Mouse (Mus musculus): ENCODE measurements around the gene St7l. TPM values are rescaled to one million over a fixed set of nuclear protein-coding genes. Genes with fewer than 3 reads are reported as not detected.
A peak's percentile ranks its signal among the peaks of the same experiment; 100 is the strongest.
"Not testable (repeated sequence)": the region's sequence is repeated elsewhere in the genome, so short reads cannot be mapped to it uniquely, and the experiment has no call there.

The St7l gene
- total RNA-seq (2021): 10 to 100 TPM; 14.0 to 17.3 TPM
- long read RNA-seq, experiment 1, full-length matches to known transcripts: 11 of 19 reads
- long read RNA-seq, experiment 1, partial matches to known transcripts: 6 of 19 reads
- long read RNA-seq, experiment 1, other reads (novel, unspliced or antisense): 2 of 19 reads
- long read RNA-seq, experiment 2, full-length matches to known transcripts: 8 of 24 reads
- long read RNA-seq, experiment 2, partial matches to known transcripts: 11 of 24 reads
- long read RNA-seq, experiment 2, other reads (novel, unspliced or antisense): 5 of 24 reads

GRCm38 (mm10) chr3:104863786-104864650 lies at the start of gene St7l, which contains the start of gene Capza1:
Gene St7l (plus strand): TSS chr3:104864005.
Gene Capza1 (minus strand): TSS chr3:104864505.
- intact Hi-C loops (cut with DNase I; ENCODE audit: low total_unique reads): loop anchor here (5.0 kb wide), 1 partner anchor 72 kb away; no protein-coding TSS in a partner anchor
- DNase-seq: peak; percentile 93

DNA sequence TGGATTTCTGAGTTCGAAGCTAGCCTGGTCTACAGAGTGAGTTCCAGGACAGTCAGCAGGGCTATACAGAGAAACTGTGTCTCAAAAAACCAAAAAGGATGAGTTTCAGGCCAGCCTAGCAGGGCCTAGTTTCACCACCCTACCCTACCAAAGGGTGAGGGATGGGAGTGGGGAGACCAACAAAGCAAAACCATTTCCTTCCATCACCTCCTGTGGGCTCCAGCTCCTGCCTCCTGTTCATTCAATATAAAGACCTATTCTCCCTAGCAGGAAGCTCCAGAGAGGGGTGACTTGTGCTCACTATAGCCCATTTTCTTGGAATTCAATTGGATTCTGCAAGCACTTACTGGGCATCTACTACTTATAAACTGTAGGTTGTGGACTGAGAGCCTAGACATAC lies 49.1 kb upstream of the St7l start:
- DNase-seq: no peak
- intact Hi-C loops (cut with DNase I; ENCODE audit: low total_unique reads): no loop called here

- intact Hi-C loops (cut with DNase I; ENCODE audit: low total_unique reads): no loop called here
- DNase-seq: no peak
Measured at GRCm38 (mm10) chr3:104815346-104815745, 48.5 kb upstream of the St7l start.

GRCm38 (mm10) chr3:104816130-104816529 lies 47.7 kb upstream of the St7l start:
- intact Hi-C loops (cut with DNase I; ENCODE audit: low total_unique reads): no loop called here
- DNase-seq: no peak

GRCm38 (mm10) chr3:104817481-104817990 lies 46.3 kb upstream of the St7l start:
- intact Hi-C loops (cut with DNase I; ENCODE audit: low total_unique reads): no loop called here
- DNase-seq: peak; percentile 60

DNA sequence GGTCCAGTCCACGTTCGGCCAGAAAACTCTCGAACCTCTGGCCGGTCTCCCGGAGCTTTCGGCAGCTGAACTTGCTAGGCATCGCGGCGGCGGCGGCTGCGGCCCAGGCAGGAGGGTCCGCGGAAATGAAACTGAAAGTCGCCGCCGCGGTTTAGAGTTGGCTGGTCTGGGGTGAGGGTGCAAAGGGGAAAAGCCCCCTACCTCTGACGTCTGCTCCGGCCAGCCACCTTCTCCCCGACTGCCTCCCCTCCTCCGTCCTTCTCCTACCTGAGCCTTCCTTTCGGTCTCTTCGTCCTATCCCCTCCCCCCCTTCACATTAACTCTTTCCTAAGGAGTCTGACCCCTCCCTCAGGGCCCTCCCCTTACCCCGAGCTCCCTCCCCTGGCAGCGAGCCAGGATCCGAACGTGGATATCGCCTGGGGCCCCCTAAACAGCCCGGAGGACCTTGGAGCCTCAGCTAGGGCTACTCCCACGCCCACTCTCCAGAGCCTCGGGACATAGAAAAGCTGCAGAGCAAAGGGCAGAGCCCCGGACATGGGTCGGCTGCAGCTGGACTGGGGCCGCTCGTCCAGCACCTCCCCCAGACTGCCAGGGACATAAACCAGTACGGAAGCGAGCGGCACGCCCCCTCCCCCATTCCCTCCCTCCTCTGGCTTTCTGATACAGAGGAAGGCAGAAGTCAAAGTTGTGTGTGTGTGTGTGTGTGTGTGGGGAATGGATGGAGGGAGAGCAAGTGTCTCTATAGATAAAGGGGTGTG lies 45.6 kb upstream of the St7l start, which contains the start of gene Mov10:
Gene Mov10, minus strand, starts transcription at position 573 of the 758 bp plus-strand sequence.
- DNase-seq: peak; percentile 71
- intact Hi-C loops (cut with DNase I; ENCODE audit: low total_unique reads): no loop called here

- DNase-seq: no peak
- intact Hi-C loops (cut with DNase I; ENCODE audit: low total_unique reads): no loop called here
Measured at GRCm38 (mm10) chr3:104818749-104819134, 45.1 kb upstream of the St7l start.

GRCm38 (mm10) chr3:104820426-104820825 lies 43.4 kb upstream of the St7l start:
- intact Hi-C loops (cut with DNase I; ENCODE audit: low total_unique reads): no loop called here
- DNase-seq: no peak

GRCm38 (mm10) chr3:104822413-104822812 lies 41.4 kb upstream of the St7l start:
- intact Hi-C loops (cut with DNase I; ENCODE audit: low total_unique reads): no loop called here
- no peak for DNase-seq

DNA sequence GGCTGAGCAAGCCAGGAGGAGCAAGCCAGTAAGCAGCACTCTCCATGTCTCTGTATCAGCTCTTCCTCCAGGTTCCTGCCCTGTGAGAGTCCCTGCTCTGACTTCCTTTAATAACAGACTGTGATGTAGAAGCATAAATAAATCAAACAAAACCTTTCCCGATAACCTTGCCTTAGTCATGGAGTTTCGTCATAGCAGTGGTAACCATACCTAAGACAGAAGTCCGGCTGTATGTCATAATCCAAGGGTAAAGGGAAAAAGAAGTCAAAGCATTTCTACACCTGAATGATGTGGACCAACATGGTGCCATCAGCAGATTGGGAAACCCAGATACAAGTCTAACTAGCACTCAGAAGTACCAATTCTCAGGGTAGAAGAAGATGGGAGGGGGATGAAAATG lies 28.0 kb upstream of the St7l start:
- no peak for DNase-seq
- intact Hi-C loops (cut with DNase I; ENCODE audit: low total_unique reads): no loop called here

DNA sequence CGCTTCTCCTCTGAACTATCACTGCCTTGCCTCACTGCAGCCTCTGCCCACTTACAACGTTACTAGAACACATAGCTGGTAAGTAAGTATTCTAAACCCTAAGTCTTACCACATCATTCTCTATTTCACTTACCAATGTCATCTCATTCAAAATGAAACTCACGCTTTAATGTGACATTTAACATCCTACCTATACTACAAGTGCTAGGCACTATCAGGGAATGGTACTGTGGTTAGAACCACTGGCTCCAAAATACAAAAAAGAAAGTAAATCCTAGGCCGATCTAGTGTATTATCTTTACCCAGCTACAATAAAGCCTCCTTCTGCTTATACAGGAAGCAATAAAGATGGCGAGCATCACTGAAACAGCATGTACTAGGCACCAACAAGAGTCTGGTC lies 22.8 kb upstream of the St7l start:
- intact Hi-C loops (cut with DNase I; ENCODE audit: low total_unique reads): no loop called here
- DNase-seq: no peak

GRCm38 (mm10) chr3:104846601-104847000 lies 17.2 kb upstream of the St7l start:
- DNase-seq: no peak

GRCm38 (mm10) chr3:104854465-104854864 lies 9.3 kb upstream of the St7l start:
- intact Hi-C loops (cut with DNase I; ENCODE audit: low total_unique reads): no loop called here
- DNase-seq: no peak

More at GRCm38 (mm10) chr3:104846601-104847000, 17.2 kb upstream of the St7l start:
- intact Hi-C loops (cut with DNase I; ENCODE audit: low total_unique reads): no loop called here

DNA sequence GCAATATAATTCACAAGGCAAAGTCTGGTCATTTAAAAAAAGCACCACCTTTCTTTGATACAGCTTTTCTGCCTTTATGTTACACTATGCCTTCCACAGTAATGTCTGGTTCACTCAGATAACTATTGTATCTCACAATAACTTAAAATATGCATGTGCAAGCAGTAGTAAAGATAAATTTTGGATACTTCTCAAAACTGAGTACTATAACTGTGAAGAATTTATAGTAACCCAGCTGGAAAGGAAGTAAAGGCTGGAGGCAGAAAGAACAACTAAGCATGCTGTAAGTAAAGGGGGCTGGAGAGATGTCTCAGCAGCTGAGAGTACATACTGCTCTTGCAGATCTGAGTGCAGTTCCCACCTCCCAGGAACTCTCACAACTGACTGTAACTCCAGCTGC lies 8.9 kb upstream of the St7l start:
- DNase-seq: no peak
- intact Hi-C loops (cut with DNase I; ENCODE audit: low total_unique reads): no loop called here

DNA sequence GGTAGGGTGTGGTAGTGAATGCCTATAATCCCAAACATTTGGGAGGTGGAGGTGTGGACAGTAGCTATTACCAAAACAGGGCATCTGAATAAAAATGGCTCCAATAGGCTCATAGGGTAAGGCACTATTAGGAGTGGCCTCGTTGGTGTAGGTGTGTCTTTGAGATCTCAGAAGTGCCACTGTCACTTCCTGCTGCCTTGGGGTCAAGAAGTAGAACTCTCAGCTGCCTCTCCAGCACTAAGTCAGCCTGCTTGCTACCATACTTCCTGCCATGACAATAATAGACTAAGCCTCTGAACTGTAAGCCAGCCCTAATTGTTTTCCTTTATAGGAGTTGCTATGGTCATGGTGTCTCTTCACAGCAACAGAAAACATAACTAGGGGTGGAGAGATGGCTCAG lies 7.7 kb upstream of the St7l start:
- intact Hi-C loops (cut with DNase I; ENCODE audit: low total_unique reads): no loop called here
- no peak for DNase-seq

- no peak for DNase-seq
- intact Hi-C loops (cut with DNase I; ENCODE audit: low total_unique reads): no loop called here
Measured at GRCm38 (mm10) chr3:104858560-104858959, 5.2 kb upstream of the St7l start.

- DNase-seq: peak; percentile 92
- intact Hi-C loops (cut with DNase I; ENCODE audit: low total_unique reads): loop anchor here (5.0 kb wide), 1 partner anchor 72 kb away; no protein-coding TSS in a partner anchor
Measured at GRCm38 (mm10) chr3:104864651-104865340, 991 bp downstream of the St7l start.

- no peak for DNase-seq
- intact Hi-C loops (cut with DNase I; ENCODE audit: low total_unique reads): no loop called here
Measured at GRCm38 (mm10) chr3:104865341-104865788, 1.6 kb downstream of the St7l start.

GRCm38 (mm10) chr3:104866674-104867073 lies 2.9 kb downstream of the St7l start:
- DNase-seq; intact Hi-C loops (cut with DNase I; ENCODE audit: low total_unique reads): not testable (repeated sequence)
